Mouse (Mus musculus) CD4-positive, CD25-positive, alpha-beta regulatory T cell, adult 2 months (primary cell): ENCODE results near the gene Usp3.

Source experiments
- DNase-seq: peaks from one replicate; pipeline ENCODE4 v3.0.0-alpha.2; 2012; ENCODE audit warnings: low read depth, low spot score

Usp3 gene

GRCm38 (mm10) chr9:66510944-66511343, 82.0 kb downstream of the Usp3 start:
- peak; percentile 51 for DNase-seq

- peak; percentile 49 for DNase-seq
Measured at GRCm38 (mm10) chr9:66510351-66510841, 82.5 kb downstream of the Usp3 start.

GRCm38 (mm10) chr9:66508890-66509399, 84.0 kb downstream of the Usp3 start:
- no peak for DNase-seq

GRCm38 (mm10) chr9:66507684-66508083, 85.3 kb downstream of the Usp3 start:
- DNase-seq = no peak

- no peak for DNase-seq
Measured at GRCm38 (mm10) chr9:66506424-66506823, 86.5 kb downstream of the Usp3 start.

GRCm38 (mm10) chr9:66506011-66506410, 86.9 kb downstream of the Usp3 start:
- DNase-seq = no peak

GRCm38 (mm10) chr9:66505141-66505917, 87.6 kb downstream of the Usp3 start:
- peak; percentile 84 for DNase-seq

GRCm38 (mm10) chr9:66504518-66504917, 88.4 kb downstream of the Usp3 start:
- no peak for DNase-seq

GRCm38 (mm10) chr9:66503879-66504411, 89.0 kb downstream of the Usp3 start:
- DNase-seq = peak; percentile 73

- no peak for DNase-seq
Measured at GRCm38 (mm10) chr9:66501248-66501647, 91.7 kb downstream of the Usp3 start.

GRCm38 (mm10) chr9:66493992-66494391, 99.0 kb downstream of the Usp3 start:
- DNase-seq = no peak

- peak; percentile 79 for DNase-seq
Measured at GRCm38 (mm10) chr9:66492361-66492760, 100.6 kb downstream of the Usp3 start.

GRCm38 (mm10) chr9:66488786-66489185, 104.2 kb downstream of the Usp3 start:
- DNase-seq = no peak

GRCm38 (mm10) chr9:66483429-66483828, 109.5 kb downstream of the Usp3 start:
- no peak for DNase-seq

- no peak for DNase-seq
Measured at GRCm38 (mm10) chr9:66477785-66478184, 115.2 kb downstream of the Usp3 start.

GRCm38 (mm10) chr9:66465087-66465486, 127.9 kb downstream of the Usp3 start:
- peak; percentile 83 for DNase-seq
